Mouse (Mus musculus): ENCODE measurements around the gene Ube2j1.

DNA sequence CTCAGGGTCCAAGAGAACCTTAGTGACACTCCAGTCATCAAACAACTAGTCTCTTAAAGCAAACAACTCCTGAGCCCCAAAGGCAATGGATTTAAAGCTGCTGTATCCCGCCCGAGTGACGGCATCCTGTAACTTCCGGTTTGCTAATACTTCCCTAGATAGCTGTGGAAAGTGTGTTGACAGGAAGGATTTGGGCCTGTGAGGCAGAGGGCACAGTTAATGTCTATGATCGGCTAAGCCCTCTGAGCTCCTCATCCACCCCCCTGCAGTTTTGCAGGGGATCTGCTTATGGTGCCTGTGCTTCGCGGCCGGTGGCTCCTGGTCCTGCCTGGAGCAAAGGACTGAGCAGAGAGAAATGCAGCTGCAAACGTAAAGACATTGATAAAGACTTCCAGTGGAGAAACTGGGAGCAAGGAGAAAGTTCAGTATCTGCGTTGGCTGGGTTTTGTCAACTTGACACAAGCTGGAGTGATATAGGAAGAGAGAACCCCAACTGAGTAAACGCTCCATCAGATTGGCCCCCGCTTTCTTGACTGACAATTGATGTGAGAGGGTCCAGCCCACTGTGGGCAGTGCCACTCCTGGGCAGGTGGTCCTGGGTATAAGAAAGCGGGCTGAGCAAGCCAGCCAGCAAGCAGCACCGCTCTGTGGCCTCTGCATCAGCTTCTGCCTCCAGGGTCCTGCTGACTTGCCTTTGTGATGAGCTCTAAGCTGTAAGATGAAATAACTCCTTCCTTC is 35.2 kb downstream of the Ube2j1 start:
- TF ChIP-seq CTCF (conservative IDR thresholded peaks at IDR 0.05 in 1 of 2, IDR thresholded peaks at IDR 0.05 in 1 of 2; ENCODE audit: low read depth in 2 of 2, low read length in 2 of 2) (no peak), SIN3A (IDR thresholded peaks at IDR 0.05; ENCODE audit: low read length) (no peak), POLR2A (IDR thresholded peaks at IDR 0.05; ENCODE audit: low read depth, low read length) (no peak)

Measured in CH12.LX (cell line).